Mouse (Mus musculus) liver, postnatal 0 days (tissue): ENCODE results near the gene Ctss.

Experiments used
- CTCF ChIP-seq: sonication (generic); IDR thresholded peaks from 2 replicates; pipeline ENCODE4 v1.5.1; 2016; ENCODE audit warnings: antibody characterized with exemption, low read depth
- EP300 ChIP-seq: IDR thresholded peaks from 2 replicates; pipeline ENCODE4 v1.6.1; 2016; ENCODE audit warnings: antibody characterized with exemption, low read depth, mild to moderate bottlenecking

GRCm38 (mm10) chr3:95542981-95543380, 16.4 kb downstream of the Ctss start:
- TF ChIP-seq CTCF (no peak), EP300 (no peak)
